Mouse (Mus musculus) CH12.LX (cell line): ENCODE results near the gene AA986860. TPM values are rescaled to one million over a fixed set of nuclear protein-coding genes. Genes with fewer than 3 reads are reported as not detected.

Experiments used
- DNase-seq: peaks from one replicate; pipeline ENCODE4 v3.0.0-alpha.2; 2013; ENCODE audit errors: extremely low read depth
- H3K27ac ChIP-seq: 2 replicates; pipeline ENCODE4 v1.5.1; 2012; ENCODE audit warnings: low read depth, mild to moderate bottlenecking, control low read depth, moderate library complexity; ENCODE audit not compliant: insufficient read depth
- H3K27me3 ChIP-seq: replicated peaks from 2 replicates; pipeline ENCODE3; 2012; ENCODE audit warnings: inconsistent platforms
- H3K36me3 ChIP-seq, 2 experiments: replicated peaks in 1 of 2; 2 replicates each; pipeline versions ENCODE3 to v1.6.1; 2012; ENCODE audit warnings: inconsistent platforms in 1 of 2, low read length in 1 of 2, mild to moderate bottlenecking in 1 of 2, mixed read lengths in 1 of 2, moderate library complexity in 1 of 2; ENCODE audit not compliant: control insufficient read depth in 1 of 2, insufficient read depth in 1 of 2
- H3K4me1 ChIP-seq, 2 experiments: 2 replicates each; pipeline ENCODE4 v1.6.1; 2012; ENCODE audit warnings: inconsistent platforms in 1 of 2, moderate library complexity in 1 of 2; ENCODE audit not compliant: insufficient read depth in 2 of 2, control insufficient read depth in 1 of 2
- H3K4me2 ChIP-seq: 2 replicates; pipeline ENCODE4 v1.6.1; 2012; ENCODE audit warnings: low read depth, mild to moderate bottlenecking, control low read depth; ENCODE audit not compliant: poor library complexity, insufficient read depth, severe bottlenecking
- H3K4me3 ChIP-seq, 3 experiments: fragments of 150-350 bp in 1 of 3; sonication (generic) in 1 of 3; replicated peaks in 1 of 3; 2 replicates each; pipeline versions ENCODE3 to v1.5.1; 2011 to 2012; ENCODE audit warnings: low read depth in 2 of 3, low read length in 2 of 3, mild to moderate bottlenecking in 2 of 3, moderate library complexity in 2 of 3, control low read depth in 1 of 3, improper control_type of control experiment in 1 of 3, inconsistent platforms in 1 of 3, mixed read lengths in 1 of 3; ENCODE audit not compliant: poor library complexity in 1 of 3
- H3K79me2 ChIP-seq: replicated peaks from 2 replicates; pipeline ENCODE4 v1.6.1; 2012; ENCODE audit warnings: mild to moderate bottlenecking, moderate library complexity; ENCODE audit not compliant: control insufficient read depth, poor library complexity, insufficient read depth, severe bottlenecking; ENCODE audit errors: extremely low read depth
- H3K9ac ChIP-seq: 2 replicates; pipeline ENCODE4 v1.6.1; 2012; ENCODE audit warnings: low read depth, mild to moderate bottlenecking, control low read depth, moderate library complexity; ENCODE audit not compliant: insufficient read depth
- H3K9me3 ChIP-seq: replicated peaks from 2 replicates; pipeline ENCODE3; 2012; ENCODE audit warnings: low read length, inconsistent platforms, mixed read lengths
- CHD1 ChIP-seq: IDR thresholded peaks from 2 replicates; pipeline ENCODE4 v1.6.1; 2012; ENCODE audit warnings: low read depth, low read length, improper control_type of control experiment, inconsistent platforms
- CHD2 ChIP-seq: IDR thresholded peaks from 2 replicates; pipeline ENCODE4 v1.6.1; 2011; ENCODE audit warnings: low read length, improper control_type of control experiment
- E2F4 ChIP-seq: IDR thresholded peaks from 2 replicates; pipeline ENCODE4 v1.6.1; 2011; ENCODE audit warnings: low read depth, low read length, improper control_type of control experiment; ENCODE audit not compliant: insufficient replicate concordance
- HCFC1 ChIP-seq: IDR thresholded peaks from 2 replicates; pipeline ENCODE4 v1.6.1; 2012; ENCODE audit warnings: low read depth, mild to moderate bottlenecking, inconsistent platforms, low read length, improper control_type of control experiment
- JUN ChIP-seq: IDR thresholded peaks from 2 replicates; pipeline ENCODE4 v1.6.1; 2011; ENCODE audit warnings: low read depth, mild to moderate bottlenecking, low read length, improper control_type of control experiment, moderate library complexity; ENCODE audit not compliant: insufficient read depth
- JUND ChIP-seq: conservative IDR thresholded peaks from 2 replicates; pipeline ENCODE4 v1.6.1; 2011; ENCODE audit warnings: low read depth, low read length, improper control_type of control experiment
- MAFK ChIP-seq: IDR thresholded peaks from 2 replicates; pipeline ENCODE4 v1.6.1; 2011; ENCODE audit warnings: low read length, improper control_type of control experiment; ENCODE audit not compliant: insufficient replicate concordance
- MAX ChIP-seq: IDR thresholded peaks from 2 replicates; pipeline ENCODE4 v1.6.1; 2011; ENCODE audit warnings: low read length, improper control_type of control experiment
- MAZ ChIP-seq: IDR thresholded peaks from 2 replicates; pipeline ENCODE4 v1.6.1; 2012; ENCODE audit warnings: low read depth, mild to moderate bottlenecking, inconsistent platforms, low read length, improper control_type of control experiment, moderate library complexity
- MXI1 ChIP-seq: IDR thresholded peaks from 2 replicates; pipeline ENCODE4 v1.6.1; 2011; ENCODE audit warnings: mild to moderate bottlenecking, low read depth, low read length, improper control_type of control experiment
- MYC ChIP-seq: IDR thresholded peaks from 2 replicates; pipeline ENCODE4 v1.6.1; 2011; ENCODE audit warnings: low read depth, mild to moderate bottlenecking, improper control_type of control experiment, low read length
- POLR2AphosphoS2 ChIP-seq: IDR thresholded peaks from 2 replicates; pipeline ENCODE4 v1.6.1; 2011; ENCODE audit warnings: low read depth, low read length, improper control_type of control experiment
- RAD21 ChIP-seq: IDR thresholded peaks from 2 replicates; pipeline ENCODE4 v1.6.1; 2011; ENCODE audit warnings: low read depth, mild to moderate bottlenecking, low read length, improper control_type of control experiment, moderate library complexity
- RCOR1 ChIP-seq: conservative IDR thresholded peaks from 2 replicates; pipeline ENCODE4 v1.6.1; 2012; ENCODE audit warnings: low read depth, mild to moderate bottlenecking, inconsistent platforms, low read length, improper control_type of control experiment
- TBP ChIP-seq: conservative IDR thresholded peaks from 2 replicates; pipeline ENCODE4 v1.6.1; 2011; ENCODE audit warnings: low read depth, low read length, improper control_type of control experiment
- USF1 ChIP-seq: IDR thresholded peaks from 2 replicates; pipeline ENCODE4 v1.6.1; 2014; ENCODE audit warnings: low read depth, mild to moderate bottlenecking, inconsistent platforms, low read length, improper control_type of control experiment
- USF2 ChIP-seq: conservative IDR thresholded peaks from 2 replicates; pipeline ENCODE4 v1.6.1; 2011; ENCODE audit warnings: low read depth, low read length, improper control_type of control experiment
- ZC3H11A ChIP-seq: IDR thresholded peaks from 2 replicates; pipeline ENCODE4 v1.6.1; 2012; ENCODE audit warnings: low read depth, mild to moderate bottlenecking, inconsistent platforms, low read length, improper control_type of control experiment
- ZKSCAN1 ChIP-seq: IDR thresholded peaks from 2 replicates; pipeline ENCODE4 v1.6.1; 2012; ENCODE audit warnings: low read depth, inconsistent platforms, low read length, improper control_type of control experiment, borderline replicate concordance
- ZMIZ1 ChIP-seq: IDR thresholded peaks from 2 replicates; pipeline ENCODE4 v1.6.1; 2012; ENCODE audit warnings: low read depth, mild to moderate bottlenecking, inconsistent platforms, low read length, improper control_type of control experiment
- dilution Hi-C: fragments of 300-500 bp; cut with MboI; formaldehyde crosslinking; loops from 2 replicates; pipeline ENCODE4 v1.14.3; 2020; ENCODE audit warnings: low sequenced_read_pairs; ENCODE audit not compliant: extremely low pct_unique_long_range_greater_than_20kb, extremely low pct_ligation_motif_present
- in situ Hi-C: fragments of 300-500 bp; cut with MboI; formaldehyde crosslinking; loops from 3 replicates; pipeline ENCODE4 v1.14.3; 2019; ENCODE audit warnings: low sequenced_read_pairs, low pct_ligation_motif_present, low pct_unique_long_range_greater_than_20kb, mixed read lengths
- polyA plus RNA-seq: library from polyadenylated mRNA; unstranded; fragments of >175 nt; gene quantifications from 2 replicates; pipeline ENCODE4 v1.2.1, GENCODE M21; 2012; ENCODE audit warnings: low read depth; ENCODE audit not compliant: insufficient read length
- total RNA-seq, 2 experiments: library from RNA; depleted of rRNA; stranded (reverse); fragments of 300-350 nt in 1 of 2; fragments of >200 nt in 1 of 2; gene quantifications; 2 replicates each; pipeline ENCODE4 v1.2.3; 2012 to 2014

Gene AA986860
- total and polyA plus RNA-seq, 3 experiments, result 0.25 to 0.61 (median 0.28) TPM

DNA sequence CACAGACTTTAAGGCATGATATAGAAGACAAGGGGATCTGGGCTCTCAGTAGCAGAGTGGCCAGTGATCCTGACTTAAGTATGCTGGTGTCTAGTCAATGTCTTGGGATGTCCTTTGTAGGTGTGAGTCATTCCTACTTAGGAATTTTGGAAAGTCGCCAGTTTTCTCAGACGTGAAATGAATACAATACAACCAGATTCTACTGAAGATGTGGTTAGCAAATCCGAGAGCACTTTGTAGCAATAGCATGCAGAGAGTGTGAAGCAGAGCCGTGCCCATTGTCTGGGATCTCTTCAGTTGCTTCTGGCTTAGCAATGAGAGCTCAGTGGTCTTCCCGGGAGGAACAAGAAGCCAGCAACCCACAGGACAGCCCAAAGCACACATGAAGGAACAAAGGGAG, 2.7 kb downstream of the AA986860 start:
- H3K79me2 ChIP-seq, result no peaks in the 10 kb centered on the region
- no peaks in the 10 kb centered on the region for H3K9me3 ChIP-seq
- H3K9ac ChIP-seq, result no peak overlapping the region
- H3K36me3 ChIP-seq, result no peaks in the 10 kb centered on the region
- in situ Hi-C loops, result no loop called here
- no peak overlapping the region for H3K4me3 ChIP-seq
- no peaks in the 10 kb centered on the region for H3K27me3 ChIP-seq
- DNase-seq, result no peak
- H3K27ac ChIP-seq, result no peak overlapping the region
- no peak overlapping the region for H3K4me2 ChIP-seq
- H3K4me1 ChIP-seq, result peaks cover 0 to 26% of the 10 kb centered on the region in 2 experiments; a peak in 1 of 4 replicates
- TF ChIP-seq POLR2AphosphoS2 (no peak), USF2 (no peak), CHD2 (no peak), USF1 (no peak), RAD21 (no peak), TBP (no peak), JUN (no peak), ZMIZ1 (no peak), ZKSCAN1 (no peak), MAFK (no peak), MXI1 (no peak)
- dilution Hi-C loops, result no loop called here

DNA sequence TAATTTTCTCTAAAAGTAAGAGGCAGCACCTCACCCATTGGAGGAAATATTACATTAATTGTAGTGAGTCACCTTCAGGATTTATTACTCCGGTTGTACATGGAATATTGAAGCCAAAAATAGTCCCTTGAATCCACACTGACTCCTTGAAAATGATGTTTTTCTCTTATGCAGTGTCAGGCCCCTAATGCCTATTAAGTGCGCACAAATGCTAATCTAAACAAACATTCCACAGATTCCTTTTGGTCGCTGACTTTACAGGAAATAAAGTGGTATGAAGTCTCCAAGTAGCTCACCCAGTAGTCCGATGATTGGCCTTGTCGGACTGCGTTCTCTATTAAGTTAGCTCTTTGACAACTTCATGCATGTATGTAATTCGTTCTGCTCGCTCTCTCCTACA, 3.1 kb downstream of the AA986860 start:
- H3K27me3 ChIP-seq, result no peaks in the 10 kb centered on the region
- TF ChIP-seq MYC (no peak), RAD21 (no peak), MAZ (no peak), HCFC1 (no peak), TBP (no peak), USF1 (no peak), MXI1 (no peak), JUND (no peak), E2F4 (no peak), USF2 (no peak), MAX (no peak), CHD1 (no peak), POLR2AphosphoS2 (no peak), CHD2 (no peak), ZC3H11A (no peak), RCOR1 (no peak)
- TF ChIP-seq, all 38 proteins: peak for 0
- H3K27ac ChIP-seq, result no peak overlapping the region
- no peaks in the 10 kb centered on the region for H3K79me2 ChIP-seq
- in situ Hi-C loops (no loop called here), dilution Hi-C loops (no loop called here)
- H3K9ac ChIP-seq, result no peak overlapping the region
- no peak overlapping the region for H3K4me2 ChIP-seq
- H3K4me1 ChIP-seq, result peaks cover 0 to 30% of the 10 kb centered on the region in 2 experiments; a peak in 2 of 4 replicates
- H3K36me3 ChIP-seq, result no peaks in the 10 kb centered on the region
- no peak for DNase-seq
- H3K9me3 ChIP-seq, result no peaks in the 10 kb centered on the region
- H3K4me3 ChIP-seq, result no peak overlapping the region
